Mouse (Mus musculus): ENCODE measurements around the gene Nrp2.

- TF ChIP-seq POLR2A (IDR thresholded peaks at IDR 0.05; ENCODE audit: extremely low read depth, insufficient read depth, low read length) (no peak), CTCF (IDR thresholded peaks at IDR 0.05; ENCODE audit: extremely low read depth, insufficient read depth, low read length) (no peak)
Observed at GRCm38 (mm10) chr1:62806014-62806413, 102.9 kb downstream of the Nrp2 start.
